Mouse (Mus musculus): ENCODE measurements at regions not wholly inside any gene's neighbourhood (a gene's known extent, or its start where the extent isn't known, plus 50 kb on each side); places are given as distances from the start of the nearest gene placed in this dataset.

DNA sequence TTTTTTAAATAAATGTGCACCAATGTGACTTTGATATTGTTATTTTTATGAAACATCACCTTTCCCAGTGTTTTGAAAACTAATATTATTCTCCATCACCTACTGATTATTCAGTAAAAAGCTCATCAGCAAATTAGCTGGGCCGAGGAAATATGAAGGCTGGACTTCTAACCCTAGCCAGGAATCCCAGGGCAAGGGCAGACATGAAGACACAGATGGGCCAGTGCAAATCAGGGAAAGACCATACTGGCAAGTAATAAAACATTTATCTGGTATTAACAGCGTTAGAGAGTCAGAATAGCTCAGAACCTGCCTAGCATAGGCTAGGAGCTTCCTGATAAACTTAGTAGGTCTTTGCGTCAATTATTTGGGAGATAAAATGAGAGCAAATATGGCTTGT lies 590.3 kb upstream of the Cenpq start:
- DNase-seq, result no peak

DNA sequence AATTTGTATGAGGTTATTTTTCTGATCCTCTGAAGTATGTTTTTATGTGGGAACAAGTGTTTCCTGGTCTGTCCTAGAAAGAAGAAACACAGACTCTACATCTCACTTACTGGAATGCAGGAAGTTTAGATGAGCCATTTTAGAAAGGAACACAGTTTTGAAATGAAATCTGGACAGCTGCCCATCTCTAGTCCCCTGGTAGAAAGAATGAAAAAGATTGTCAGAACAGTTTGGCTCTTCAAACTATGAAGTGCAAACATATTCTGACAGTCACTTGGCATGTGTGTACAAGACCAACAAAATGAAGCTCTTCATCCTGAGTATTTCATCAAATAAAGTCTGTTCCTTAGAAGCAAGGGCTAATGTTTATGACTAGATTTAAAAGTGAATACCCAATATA lies 577.2 kb upstream of the Cenpq start:
- DNase-seq, result no peak

DNA sequence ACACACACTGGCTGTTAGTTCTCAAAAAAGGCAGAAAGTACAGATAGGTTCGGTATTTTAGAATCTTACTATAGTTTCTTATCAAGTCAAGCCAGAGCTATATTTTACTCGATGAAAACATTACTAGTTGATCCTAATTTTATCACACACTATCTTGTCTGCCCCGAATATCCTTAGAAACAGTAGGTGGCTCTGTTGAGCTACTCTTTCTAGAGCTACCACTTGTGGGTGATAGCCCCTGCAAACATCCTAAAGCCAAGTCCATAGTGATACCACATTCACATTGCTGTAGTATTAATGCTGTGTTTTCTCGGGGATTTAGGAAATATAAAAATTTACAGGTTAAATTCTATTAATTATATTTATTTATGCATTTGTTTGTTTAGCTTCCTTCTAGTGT lies 570.2 kb upstream of the Cenpq start:
- peak; percentile 13 for DNase-seq

All from cerebellum, adult 9-10 months (tissue).